Mouse (Mus musculus): ENCODE results near the gene Hes7. TPM values are rescaled to one million over a fixed set of nuclear protein-coding genes. Genes with fewer than 3 reads are reported as not detected.
A peak's percentile ranks its signal among the peaks of the same experiment; 100 is the strongest.
"Not testable (repeated sequence)": the region's sequence is repeated elsewhere in the genome, so short reads cannot be mapped to it uniquely, and the experiment has no call there.

Hes7 gene
- polyA plus RNA-seq, 1 experiment = 7.5 TPM

DNA sequence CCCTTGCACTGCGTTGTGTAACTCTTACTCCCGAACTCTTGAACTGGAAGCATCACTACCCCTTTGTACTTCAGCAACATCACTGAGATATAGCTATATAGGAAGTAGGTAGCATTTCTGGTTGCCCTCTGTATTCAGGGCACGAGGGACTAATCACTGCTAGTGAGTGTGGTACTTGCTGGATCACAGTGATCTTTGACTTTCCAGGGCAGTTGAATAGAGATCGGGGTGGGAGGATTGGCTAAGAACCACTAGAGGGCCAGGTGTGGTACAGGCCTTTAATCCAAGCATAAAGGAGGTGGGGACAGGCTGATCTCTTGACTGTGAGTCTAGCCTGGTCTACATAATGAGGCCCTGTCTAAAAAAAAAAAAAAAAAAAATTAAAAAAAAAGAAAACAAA, 27.3 kb upstream of the Hes7 start:
- Histone ChIP-seq H3K27me3 (replicated peaks) (no peaks in the 10 kb centered on the region), H3K4me3 (replicated peaks) (peak overlapping the region; percentile 66), H3K4me1 (peaks cover 84% of the 10 kb centered on the region), H3K9me3 (no peaks in the 10 kb centered on the region), H3K36me3 (replicated peaks; ENCODE audit: low read length) (peaks cover 40% of the 10 kb centered on the region)
- TF ChIP-seq FLI1 (IDR thresholded peaks at IDR 0.05; ENCODE audit: low read length) (no peak), GATA1 (IDR thresholded peaks at IDR 0.05; ENCODE audit: borderline replicate concordance, low read length) (no peak)

GRCm38 (mm10) chr11:69093856-69094255, 26.3 kb upstream of the Hes7 start:
- not testable (repeated sequence) for H3K4me3 ChIP-seq (replicated peaks); H3K9me3 ChIP-seq; H3K27me3 ChIP-seq (replicated peaks)
- Histone ChIP-seq H3K36me3 (replicated peaks; ENCODE audit: low read length) (peaks cover 40% of the 10 kb centered on the region), H3K4me1 (peaks cover 90% of the 10 kb centered on the region)

GRCm38 (mm10) chr11:69094697-69095429, 25.3 kb upstream of the Hes7 start, which contains the start of gene Per1:
Gene Per1 (plus strand): TSS chr11:69095217.
- Histone ChIP-seq H3K9me3 (no peaks in the 10 kb centered on the region), H3K4me1 (peaks cover 92% of the 10 kb centered on the region), H3K36me3 (replicated peaks; ENCODE audit: low read length) (peaks cover 31% of the 10 kb centered on the region), H3K27me3 (replicated peaks) (no peaks in the 10 kb centered on the region), H3K4me3 (replicated peaks) (peak within 1 kb of the TSS; percentile 93)
- no peak for TF ChIP-seq GATA1 (IDR thresholded peaks at IDR 0.05; ENCODE audit: borderline replicate concordance, low read length)
- TF ChIP-seq FLI1 (IDR thresholded peaks at IDR 0.05; ENCODE audit: low read length) = no peak

- peaks cover 92% of the 10 kb centered on the region for H3K4me1 ChIP-seq
- H3K36me3 ChIP-seq (replicated peaks; ENCODE audit: low read length) = peaks cover 30% of the 10 kb centered on the region
- no peak for TF ChIP-seq FLI1 (IDR thresholded peaks at IDR 0.05; ENCODE audit: low read length)
- TF ChIP-seq GATA1 (IDR thresholded peaks at IDR 0.05; ENCODE audit: borderline replicate concordance, low read length) = no peak
- no peaks in the 10 kb centered on the region for H3K27me3 ChIP-seq (replicated peaks)
- no peaks in the 10 kb centered on the region for H3K9me3 ChIP-seq
- H3K4me3 ChIP-seq (replicated peaks) = peak overlapping the region; percentile 93
These were observed 24.5 kb upstream of the Hes7 start for GRCm38 (mm10) chr11:69095511-69096231.

DNA sequence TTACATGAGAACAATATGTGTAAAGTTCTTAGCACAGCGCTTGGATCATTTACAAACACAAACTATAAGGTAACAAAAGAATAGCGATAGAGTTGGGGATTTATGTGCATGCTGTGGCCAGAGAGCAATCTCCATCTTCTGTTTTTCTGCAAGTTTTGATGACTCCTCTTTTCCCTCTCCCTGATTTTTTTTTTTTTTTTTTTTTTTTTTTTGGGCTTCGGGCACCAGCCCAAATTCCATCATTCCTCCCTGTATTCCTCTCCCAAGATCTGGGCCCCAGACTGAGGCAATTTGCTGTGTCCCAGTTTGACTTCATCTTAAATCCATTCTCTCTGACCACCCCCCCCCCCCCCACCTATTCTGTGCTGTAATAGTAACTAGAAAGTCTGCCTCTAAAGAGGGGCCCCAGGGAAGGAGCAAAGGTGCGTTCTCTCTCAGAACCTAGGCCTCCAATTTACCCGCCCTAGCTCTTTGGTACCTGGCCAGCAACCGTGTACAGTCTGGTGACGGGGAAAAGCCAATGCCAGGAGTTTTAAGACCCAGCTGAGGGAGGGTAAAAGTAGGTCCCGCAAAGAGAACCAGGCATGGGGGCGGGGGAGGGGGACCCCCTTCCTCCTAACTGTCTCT, 23.7 kb upstream of the Hes7 start:
- peak overlapping the region; percentile 93 for H3K4me3 ChIP-seq (replicated peaks)
- H3K9me3 ChIP-seq = no peaks in the 10 kb centered on the region
- H3K36me3 ChIP-seq (replicated peaks; ENCODE audit: low read length) = peaks cover 30% of the 10 kb centered on the region
- no peaks in the 10 kb centered on the region for H3K27me3 ChIP-seq (replicated peaks)
- H3K4me1 ChIP-seq = peaks cover 92% of the 10 kb centered on the region
- TF ChIP-seq GATA1 (IDR thresholded peaks at IDR 0.05; ENCODE audit: borderline replicate concordance, low read length) (no peak), FLI1 (IDR thresholded peaks at IDR 0.05; ENCODE audit: low read length) (no peak)

DNA sequence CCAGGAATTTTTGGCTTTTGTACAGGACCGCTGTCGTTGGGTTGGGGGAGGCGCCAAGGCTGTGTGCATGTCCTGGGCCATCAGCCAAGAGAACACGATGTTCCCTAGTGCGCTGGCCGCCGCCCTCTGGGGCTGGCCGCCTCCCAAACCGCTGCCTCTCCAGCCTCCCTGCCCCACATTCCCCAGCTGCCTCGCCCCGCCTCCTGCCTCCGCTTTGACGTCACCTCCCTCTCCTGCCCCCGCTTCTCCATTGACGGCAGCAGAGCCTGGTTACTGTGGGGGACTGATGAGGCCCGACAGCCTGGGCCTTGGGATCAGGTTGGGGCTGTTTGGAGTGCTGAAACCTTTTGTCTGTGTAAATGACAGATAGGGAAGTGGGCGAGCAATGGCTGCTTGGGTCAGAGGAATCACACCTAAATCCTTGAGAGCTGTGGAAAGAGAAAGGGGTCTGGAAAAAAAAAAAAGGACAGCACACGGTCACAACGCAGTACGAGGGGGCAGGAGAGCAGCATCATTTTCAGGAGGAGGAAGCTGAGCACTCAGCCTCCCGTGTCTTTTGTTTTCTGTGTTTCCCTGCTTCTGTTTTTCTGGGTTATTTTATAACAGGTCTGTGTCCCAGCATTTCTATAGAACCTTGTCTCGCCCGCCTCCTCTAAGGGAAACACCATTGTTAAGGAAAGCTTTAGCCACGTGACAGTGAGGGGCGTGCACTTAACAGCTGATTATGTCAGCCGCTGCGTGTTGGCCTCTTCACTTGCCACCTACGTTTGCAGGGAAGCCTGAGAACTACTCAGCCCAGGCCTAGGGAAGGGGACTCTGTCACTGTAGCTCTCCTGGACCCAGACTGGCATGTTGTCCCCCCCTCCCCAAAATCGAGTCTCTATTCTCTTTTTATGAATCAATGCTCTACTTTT, 23.0 kb upstream of the Hes7 start:
- H3K4me1 ChIP-seq = peaks cover 92% of the 10 kb centered on the region

GRCm38 (mm10) chr11:69098039-69098761, 22.0 kb upstream of the Hes7 start:
- Histone ChIP-seq H3K4me1 (peaks cover 92% of the 10 kb centered on the region), H3K9me3 (no peaks in the 10 kb centered on the region), H3K27me3 (replicated peaks) (no peaks in the 10 kb centered on the region), H3K4me3 (replicated peaks) (peak overlapping the region; percentile 93), H3K36me3 (replicated peaks; ENCODE audit: low read length) (peaks cover 32% of the 10 kb centered on the region)
- no peak for TF ChIP-seq FLI1 (IDR thresholded peaks at IDR 0.05; ENCODE audit: low read length)
- no peak for TF ChIP-seq GATA1 (IDR thresholded peaks at IDR 0.05; ENCODE audit: borderline replicate concordance, low read length)

More for the DNA sequence above, 23.0 kb upstream of the Hes7 start:
- peak overlapping the region; percentile 93 for H3K4me3 ChIP-seq (replicated peaks)
- TF ChIP-seq GATA1 (IDR thresholded peaks at IDR 0.05; ENCODE audit: borderline replicate concordance, low read length) (no peak), FLI1 (IDR thresholded peaks at IDR 0.05; ENCODE audit: low read length) (no peak)
- no peaks in the 10 kb centered on the region for H3K27me3 ChIP-seq (replicated peaks)
- H3K9me3 ChIP-seq = no peaks in the 10 kb centered on the region
- H3K36me3 ChIP-seq (replicated peaks; ENCODE audit: low read length) = peaks cover 30% of the 10 kb centered on the region

- TF ChIP-seq GATA1 (IDR thresholded peaks at IDR 0.05; ENCODE audit: borderline replicate concordance, low read length) = no peak
- no peak for TF ChIP-seq FLI1 (IDR thresholded peaks at IDR 0.05; ENCODE audit: low read length)
- H3K4me1 ChIP-seq = peaks cover 93% of the 10 kb centered on the region
- peaks cover 37% of the 10 kb centered on the region for H3K36me3 ChIP-seq (replicated peaks; ENCODE audit: low read length)
- H3K9me3 ChIP-seq = no peaks in the 10 kb centered on the region
- H3K4me3 ChIP-seq (replicated peaks) = peak overlapping the region; percentile 93
- no peaks in the 10 kb centered on the region for H3K27me3 ChIP-seq (replicated peaks)
These were observed 21.5 kb upstream of the Hes7 start for GRCm38 (mm10) chr11:69098762-69099091.

Measured in megakaryocyte, embryonic 14.5 days (primary cell).